Mouse (Mus musculus) cerebral cortex, adult 2 months (tissue): ENCODE measurements around the gene Crybb1.

Source experiments
- WGBS: fragments of 180-500 bp; shearing (Covaris S2); methylation state at CpG from one replicate; pipeline ENCODE4 v1.1.7; 2018; 5-methylcytosine and 5-hydroxymethylcytosine counted together

Crybb1 gene

DNA sequence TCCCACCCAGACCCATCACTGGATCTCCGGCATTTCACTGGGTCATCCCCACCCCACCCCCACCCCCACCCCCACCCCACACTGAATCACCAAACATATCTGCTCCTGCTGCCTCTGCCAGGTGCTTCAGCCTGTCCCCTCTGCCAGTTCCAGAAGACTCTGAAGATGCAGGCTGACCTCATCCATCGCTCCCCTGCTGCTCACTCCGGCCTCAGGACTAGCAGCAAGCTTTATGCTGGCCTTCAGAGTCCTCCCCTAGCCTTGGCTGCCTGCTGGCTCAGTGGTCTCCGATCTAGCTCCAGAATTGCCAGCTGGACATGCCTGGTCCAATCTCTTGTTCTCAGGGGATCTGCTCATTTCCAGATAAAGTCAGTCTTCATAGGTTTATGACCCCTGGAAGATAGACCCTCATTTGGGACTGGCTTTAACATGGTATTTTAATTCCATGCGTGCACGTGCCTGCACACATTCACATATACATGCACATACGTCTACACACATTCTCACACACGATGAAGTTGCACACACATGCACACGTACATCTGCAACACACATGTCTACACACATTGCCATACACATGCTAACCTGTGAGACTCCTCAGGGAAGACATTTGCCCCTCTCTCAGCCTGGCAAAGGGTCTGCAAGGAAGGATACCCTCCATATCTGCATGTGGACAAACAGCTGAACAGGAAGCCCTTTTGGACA, 17.6 kb upstream of the Crybb1 start:
- 69% methylated on average over 9 of the region's 9 CpGs for WGBS

DNA sequence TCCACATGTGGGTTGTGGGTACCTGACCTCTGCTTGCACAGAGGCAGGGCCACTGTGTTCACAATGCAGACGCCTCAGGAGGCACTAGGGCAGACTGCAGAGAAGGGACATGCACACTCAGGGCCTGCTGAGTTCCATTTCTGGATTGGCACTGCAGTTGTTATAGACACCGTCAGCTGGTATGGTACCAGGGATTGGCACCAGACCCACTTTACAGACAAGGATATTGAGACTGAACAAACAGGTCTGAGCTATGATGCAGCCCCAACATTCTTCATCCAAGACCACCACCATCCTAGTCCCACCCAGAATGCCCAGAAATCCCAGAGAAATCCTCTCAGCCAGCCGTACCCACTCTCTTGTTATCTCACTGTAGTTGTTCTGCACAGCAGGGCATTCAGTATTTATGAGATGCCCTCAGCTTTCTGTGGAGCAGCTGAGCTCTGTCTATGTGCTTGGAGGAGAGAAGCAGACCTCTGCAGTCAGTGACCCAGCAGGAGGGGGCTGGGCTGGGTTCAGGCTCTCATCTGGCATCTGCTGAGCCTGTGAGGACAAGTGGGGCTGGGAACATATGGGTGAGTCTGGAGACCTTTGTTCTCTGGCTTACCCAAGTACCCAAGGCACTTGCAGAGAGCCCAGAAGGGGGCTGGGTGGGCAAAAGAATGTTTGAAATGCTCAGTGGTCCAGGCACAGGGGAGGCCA, 16.7 kb upstream of the Crybb1 start:
- 43% methylated on average over 3 of the region's 3 CpGs for WGBS

- WGBS = 3% methylated on average over 10 of the region's 10 CpGs
Observed at GRCm38 (mm10) chr5:112240761-112241160, 14.9 kb upstream of the Crybb1 start.

DNA sequence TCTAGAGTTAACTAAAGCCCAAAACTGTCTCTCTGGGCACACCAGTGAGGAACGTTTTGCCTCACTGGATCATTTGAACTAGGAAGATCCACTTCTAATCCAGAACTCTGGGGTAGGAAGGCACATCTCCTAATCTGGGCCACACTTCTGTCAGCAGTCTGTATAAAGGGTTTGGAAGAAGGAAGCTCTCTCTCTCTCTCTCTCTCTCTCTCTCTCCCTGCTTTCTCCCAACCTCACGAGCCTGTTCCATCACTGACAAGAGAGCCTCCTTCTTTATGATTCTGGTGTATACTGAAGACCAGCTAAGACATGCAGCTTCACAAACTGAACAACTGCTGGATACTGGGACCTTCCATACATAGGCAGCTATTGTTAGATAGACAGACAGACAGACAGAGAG, 13.8 kb upstream of the Crybb1 start:
- WGBS = 52% methylated on average over 2 of the region's 2 CpGs

GRCm38 (mm10) chr5:112242361-112242778, 13.2 kb upstream of the Crybb1 start:
- 48% methylated on average over 5 of the region's 5 CpGs for WGBS

GRCm38 (mm10) chr5:112243041-112243440, 12.6 kb upstream of the Crybb1 start:
- 62% methylated on average over 5 of the region's 5 CpGs for WGBS

- 73% methylated on average over 10 of the region's 10 CpGs for WGBS
Observed at GRCm38 (mm10) chr5:112243539-112244274, 11.9 kb upstream of the Crybb1 start.

DNA sequence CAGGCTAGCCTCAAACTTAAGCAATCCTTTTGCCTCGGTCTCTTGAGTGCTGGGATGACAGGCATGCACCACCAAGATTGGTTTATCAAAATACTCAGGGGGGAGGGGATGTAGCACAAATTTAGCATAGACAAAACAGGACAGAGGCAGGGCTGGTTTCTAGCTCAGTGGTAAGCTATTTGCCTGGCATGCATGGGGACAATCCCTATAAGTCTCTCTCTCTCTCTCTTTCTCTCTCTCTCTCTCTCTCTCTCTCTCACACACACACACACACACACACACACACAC, 11.4 kb upstream of the Crybb1 start:
- 71% methylated on average over 1 of the region's 1 CpGs for WGBS

- WGBS = 68% methylated on average over 8 of the region's 8 CpGs
Observed at GRCm38 (mm10) chr5:112244890-112245615, 10.6 kb upstream of the Crybb1 start.

DNA sequence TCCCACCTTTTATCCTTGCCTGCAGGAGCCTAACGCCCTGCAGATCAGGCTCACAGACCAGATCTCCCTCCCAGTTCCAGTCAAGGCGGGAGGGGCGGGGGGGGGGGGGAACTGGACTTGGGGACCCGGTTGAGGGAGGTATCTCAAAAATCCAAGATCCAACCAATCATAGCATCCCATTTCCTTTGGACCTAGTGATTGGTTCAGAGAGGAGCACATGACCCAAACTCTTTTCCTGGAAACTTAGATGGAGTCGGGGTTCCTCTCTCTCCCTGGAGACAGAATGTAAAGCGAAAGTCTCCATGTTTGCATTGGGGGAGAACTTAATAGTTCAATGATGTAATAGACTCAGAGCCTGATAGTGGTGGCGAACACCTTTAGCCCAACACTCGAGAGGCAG, 8.2 kb upstream of the Crybb1 start:
- 56% methylated on average over 8 of the region's 8 CpGs for WGBS

DNA sequence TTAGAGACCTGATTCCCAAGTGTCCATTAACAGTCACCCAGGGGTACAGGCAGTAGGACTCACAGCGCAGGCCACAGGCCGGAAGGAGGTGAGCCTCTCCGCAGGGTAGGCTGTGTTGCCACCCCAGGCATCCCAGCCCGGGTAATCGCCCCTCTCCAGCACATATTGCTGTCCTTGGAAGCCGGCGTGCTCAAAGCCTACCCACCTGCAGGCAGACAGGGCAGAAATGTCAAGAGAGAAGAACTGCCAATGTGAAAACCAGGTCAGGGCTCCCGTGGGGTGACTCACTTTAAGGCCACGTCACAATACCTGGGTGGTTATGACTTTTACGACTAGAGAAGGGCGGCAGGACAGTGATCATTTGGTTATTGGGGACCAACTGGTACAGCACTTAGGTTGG, 6.5 kb upstream of the Crybb1 start:
- 93% methylated on average over 11 of the region's 11 CpGs for WGBS

GRCm38 (mm10) chr5:112252400-112252799, 3.2 kb upstream of the Crybb1 start, which contains the start of gene Cryba4:
Gene Cryba4 (minus strand): TSS chr5:112252518.
- 71% methylated on average over 2 of the region's 2 CpGs for WGBS

- WGBS = 56% methylated on average over 8 of the region's 8 CpGs
Observed at GRCm38 (mm10) chr5:112253169-112253568, 2.4 kb upstream of the Crybb1 start.

- WGBS = 46% methylated on average over 7 of the region's 7 CpGs
Observed at GRCm38 (mm10) chr5:112254282-112254806, 1.3 kb upstream of the Crybb1 start.

DNA sequence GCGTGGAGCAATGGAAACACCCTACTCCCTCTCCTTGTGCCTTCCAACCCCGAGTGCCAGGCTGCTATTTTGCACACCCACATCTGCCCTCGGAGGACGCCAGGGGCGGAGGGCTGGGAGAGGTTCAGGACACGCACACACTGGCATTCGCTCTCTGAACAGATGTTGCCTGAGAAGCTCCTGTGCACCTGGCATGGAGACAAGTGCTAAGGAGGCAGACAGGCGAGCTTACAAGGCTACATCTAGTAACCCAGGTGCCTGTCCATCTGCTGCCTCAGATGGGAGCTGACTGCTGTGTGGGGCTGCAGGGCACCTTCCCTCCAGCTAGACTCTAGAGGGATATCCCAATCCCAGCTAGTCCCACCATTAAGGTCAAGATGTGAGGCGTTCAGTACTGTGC, 842 bp downstream of the Crybb1 start:
- WGBS = 63% methylated on average over 9 of the region's 9 CpGs

DNA sequence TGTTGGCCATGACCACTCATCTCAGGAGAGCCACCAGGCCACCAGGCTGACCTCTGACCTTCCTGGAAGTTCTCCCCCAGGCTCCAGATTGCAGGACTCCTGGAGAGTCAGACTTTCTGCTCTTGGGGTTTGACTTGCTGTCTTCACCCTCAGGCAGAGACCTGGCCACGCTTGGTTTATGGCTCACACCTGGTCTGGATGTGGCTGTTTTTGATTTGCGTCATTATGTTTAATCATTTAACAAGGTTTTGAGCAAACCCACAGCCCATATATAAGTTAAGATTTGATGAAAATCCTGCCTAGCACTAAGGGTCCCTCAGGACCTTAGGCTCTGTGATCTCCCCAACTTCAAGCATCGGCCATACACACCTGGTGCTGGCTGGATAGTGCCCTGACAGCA, 2.3 kb downstream of the Crybb1 start:
- WGBS = 92% methylated on average over 3 of the region's 3 CpGs

- 83% methylated on average over 16 of the region's 16 CpGs for WGBS
Observed at GRCm38 (mm10) chr5:112259862-112260650, 4.4 kb downstream of the Crybb1 start.

DNA sequence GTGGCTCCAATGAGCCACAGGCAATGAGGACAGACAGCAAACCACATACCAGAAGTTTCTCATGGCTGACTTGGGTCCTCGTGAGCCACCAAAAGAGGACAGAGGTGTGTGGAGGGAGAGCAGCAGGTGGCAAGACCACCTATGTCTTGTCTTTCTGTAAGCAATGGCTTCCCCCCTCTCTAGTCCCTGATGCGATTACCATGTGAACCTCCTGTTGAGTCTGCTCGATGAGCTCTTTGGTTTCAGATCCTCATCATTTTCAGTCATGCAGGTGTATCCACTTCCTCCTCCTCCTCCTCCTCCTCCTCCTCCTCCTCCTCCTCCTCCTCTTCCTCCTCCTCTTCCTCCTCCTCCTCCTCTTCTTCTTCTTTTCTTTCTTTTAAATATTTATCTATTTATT, 5.2 kb downstream of the Crybb1 start:
- WGBS = 84% methylated on average over 3 of the region's 3 CpGs

GRCm38 (mm10) chr5:112264099-112264498, 8.5 kb downstream of the Crybb1 start:
- WGBS = 71% methylated on average over 7 of the region's 7 CpGs

DNA sequence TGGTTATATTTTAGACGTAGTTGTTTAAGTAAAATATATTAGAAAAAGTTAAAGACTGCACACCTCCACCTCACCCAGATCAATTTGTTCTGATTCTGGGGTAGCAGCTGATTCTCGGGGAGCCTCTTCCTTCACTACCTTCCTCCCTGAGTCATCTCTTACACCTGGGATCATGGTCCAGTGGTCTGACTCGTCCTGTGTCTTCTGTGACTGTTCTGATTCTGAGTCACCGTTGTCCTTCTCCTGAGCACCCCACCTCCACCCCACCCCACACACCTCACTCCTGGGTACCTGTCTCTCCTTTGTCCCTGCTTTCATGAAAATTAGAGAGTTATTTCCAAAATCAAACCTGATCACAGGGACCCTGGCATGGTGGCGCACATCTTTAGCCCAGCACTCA, 9.5 kb downstream of the Crybb1 start:
- 85% methylated on average over 5 of the region's 5 CpGs for WGBS

DNA sequence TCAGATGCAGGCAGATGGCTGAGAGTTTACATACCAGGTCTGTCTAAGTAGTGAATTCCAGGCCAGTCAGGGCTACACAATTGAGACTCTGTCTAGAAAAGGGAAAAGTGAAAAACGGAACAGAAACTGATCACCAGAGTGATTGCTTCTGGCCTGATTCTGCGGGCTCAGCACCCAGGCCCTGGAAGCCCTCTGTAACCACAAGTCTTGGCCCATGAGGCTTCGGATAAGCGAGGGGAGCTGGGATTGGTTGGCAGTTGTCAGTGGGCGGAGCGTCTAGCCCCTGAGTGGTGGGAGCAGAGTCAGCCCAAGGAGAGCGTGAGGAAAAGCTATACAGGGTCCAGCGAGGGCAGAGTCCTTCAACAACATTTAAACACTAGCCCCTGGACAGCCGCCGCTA, 9.9 kb downstream of the Crybb1 start:
- whole genome bisulfite sequencing = 45% methylated on average over 10 of the region's 10 CpGs
